Mouse (Mus musculus) cerebellum, adult 18-20 months (tissue): ENCODE data around the gene Chfr.
"Not testable (repeated sequence)": the region's sequence is repeated elsewhere in the genome, so short reads cannot be mapped to it uniquely, and the experiment has no call there.

Source experiments
- DNase-seq, 2 experiments: peaks; one replicate each; pipeline ENCODE4 v3.0.0; 2021

Gene Chfr

GRCm38 (mm10) chr5:110108305-110108628 lies 27.4 kb upstream of the Chfr start:
- no peak for DNase-seq

GRCm38 (mm10) chr5:110109991-110110441 lies 25.6 kb upstream of the Chfr start, which contains the start of gene Zfp605:
Gene Zfp605 (plus strand): TSS chr5:110110092.
- DNase-seq, result peak; percentile 92 to 94

GRCm38 (mm10) chr5:110122380-110122779 lies 13.3 kb upstream of the Chfr start:
- DNase-seq, result not testable (repeated sequence)

GRCm38 (mm10) chr5:110136087-110136464 lies 434 bp downstream of the Chfr start:
- DNase-seq, result no peak

- no peak for DNase-seq
Observed at GRCm38 (mm10) chr5:110137816-110138215, 2.2 kb downstream of the Chfr start.

GRCm38 (mm10) chr5:110139325-110139724 lies 3.7 kb downstream of the Chfr start:
- no peak for DNase-seq

- no peak for DNase-seq
Observed at GRCm38 (mm10) chr5:110140424-110140823, 4.8 kb downstream of the Chfr start.

- DNase-seq, result no peak
Observed at GRCm38 (mm10) chr5:110142309-110142708, 6.7 kb downstream of the Chfr start.

- DNase-seq, result no peak
Observed at GRCm38 (mm10) chr5:110143007-110143406, 7.4 kb downstream of the Chfr start.

- no peak for DNase-seq
Observed at GRCm38 (mm10) chr5:110169374-110169773, 33.7 kb downstream of the Chfr start.

GRCm38 (mm10) chr5:110176362-110177020 lies 40.8 kb downstream of the Chfr start, which contains the start of gene Golga3:
Gene Golga3 (plus strand): TSS chr5:110176701.
- peak; percentile 89 to 92 for DNase-seq

- no peak for DNase-seq
Observed at GRCm38 (mm10) chr5:110177021-110177420, 41.4 kb downstream of the Chfr start.

GRCm38 (mm10) chr5:110178628-110179027 lies 43.0 kb downstream of the Chfr start:
- DNase-seq, result no peak

GRCm38 (mm10) chr5:110181716-110182115 lies 46.1 kb downstream of the Chfr start:
- no peak for DNase-seq

GRCm38 (mm10) chr5:110203164-110203895 lies 67.7 kb downstream of the Chfr start:
- peak; percentile 17 to 22 for DNase-seq

GRCm38 (mm10) chr5:110204777-110205176 lies 69.1 kb downstream of the Chfr start:
- DNase-seq, result peak; percentile 18 to 30

- DNase-seq, result no peak
Observed at GRCm38 (mm10) chr5:110211312-110211711, 75.7 kb downstream of the Chfr start.

GRCm38 (mm10) chr5:110216780-110217179 lies 81.1 kb downstream of the Chfr start:
- DNase-seq, result no peak

- DNase-seq, result no peak
Observed at GRCm38 (mm10) chr5:110220331-110220730, 84.7 kb downstream of the Chfr start.
